Mouse (Mus musculus) stomach, postnatal 0 days (tissue): Measurements from ENCODE around the gene Manba.

Source experiments
- CTCF ChIP-seq: IDR thresholded peaks from 2 replicates; pipeline ENCODE4 v1.5.1; 2016; ENCODE audit warnings: antibody characterized with exemption, low read depth, mild to moderate bottlenecking, moderate library complexity
- EP300 ChIP-seq: optimal IDR thresholded peaks from 2 replicates; pipeline ENCODE3; 2016; ENCODE audit warnings: antibody characterized with exemption

DNA sequence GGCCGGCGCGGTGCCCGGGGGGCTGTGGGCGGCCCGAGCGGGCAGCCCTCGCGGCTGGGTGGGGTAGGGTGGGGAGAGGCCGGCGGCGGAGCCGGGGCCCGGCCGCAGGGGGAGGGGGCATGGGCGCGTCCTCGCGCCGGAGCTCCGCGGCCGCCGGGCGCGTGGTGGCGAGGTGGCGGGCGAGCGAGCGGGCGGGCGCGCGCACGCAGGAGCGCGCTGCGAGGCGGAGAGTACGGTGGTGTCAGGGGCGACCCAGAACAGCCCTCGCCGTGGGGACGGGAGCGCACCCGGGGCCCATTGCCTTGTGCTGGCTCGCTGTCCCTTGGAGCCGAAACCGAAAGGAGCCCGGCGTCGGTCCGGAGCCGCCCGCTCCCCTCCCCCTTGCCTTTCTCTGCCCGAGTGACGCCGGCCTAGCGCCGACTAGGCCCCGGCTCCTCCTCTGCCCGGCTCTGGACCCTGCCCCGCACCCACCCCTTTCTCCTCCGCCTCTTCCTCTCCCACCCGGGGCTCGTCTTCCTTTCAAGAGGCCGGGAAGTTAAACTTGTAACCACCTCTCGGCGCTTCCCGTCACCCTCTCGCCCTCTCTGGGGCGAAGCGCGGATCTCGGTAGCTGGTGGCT, 46.4 kb upstream of the Manba start:
- TF ChIP-seq CTCF (no peak), EP300 (no peak)
